ENCODE assay signal across 8 mouse cellular contexts in genomic region chr9:18473324-18474128, GRCm38 (mm10). TPM values are rescaled to one million over a fixed set of nuclear protein-coding genes. Genes with fewer than 3 reads are reported as not detected.
A peak's percentile ranks its signal among the peaks of the same experiment; 100 is the strongest.
DNase-seq lines count a peak whose midpoint lies in the region; ATAC-seq and TF ChIP-seq lines count a peak whose summit lies in the region.

No protein-coding gene starts in this region.

- no peaks in the 10 kb centered on the region for H3K4me1 ChIP-seq in cortical plate, adult 2 months (ENCODE audit: control insufficient read depth, insufficient read depth, low read length)
- H3K4me1 ChIP-seq in hindbrain, embryonic 16.5 days (ENCODE audit: control insufficient read depth, insufficient read depth, low read depth, low read length): no peaks in the 10 kb centered on the region; the same call in 1 of the 2 replicates

- no peaks in the 10 kb centered on the region for H3K9me3 ChIP-seq in hindbrain, embryonic 16.5 days (ENCODE audit: control insufficient read depth, low read length)

- H3K27me3 ChIP-seq in hindbrain, embryonic 16.5 days (replicated peaks; ENCODE audit: control insufficient read depth, insufficient read depth, low read length): no peaks in the 10 kb centered on the region

- peak overlapping the region; percentile 72 for H3K4me3 ChIP-seq in cortical plate, adult 2 months (ENCODE audit: insufficient read depth, low read length)
- peak overlapping the region; percentile 77 for H3K4me3 ChIP-seq in gastrocnemius, adult 2 months
- H3K4me3 ChIP-seq in hindbrain, embryonic 16.5 days (ENCODE audit: low read length): peak overlapping the region; percentile 59

- 4% methylated on average over 39 of the region's 39 CpGs for WGBS in hindbrain, embryonic 16.5 days

- peak; percentile 72 to 86 for DNase-seq in adrenal gland, adult (ENCODE audit: inconsistent age in 2 of 2, low spot score in 1 of 2)
- DNase-seq in gastrocnemius, adult 2 months: peak; percentile 77
- DNase-seq in left cerebral cortex, adult 11 months (ENCODE audit: low spot score): peak; percentile 28
- peak; percentile 75 for DNase-seq in lung, postnatal 36 days
- DNase-seq in retina, embryonic 14.5 days (ENCODE audit: low spot score): peak; percentile 87
- peak; percentile 75 to 79 for DNase-seq in thymus, postnatal 36 days

- no peak for TF ChIP-seq POLR2A in cortical plate, adult 2 months (IDR thresholded peaks at IDR 0.05; ENCODE audit: extremely low read depth, insufficient read depth, low read length)

- peaks cover 3% of the 10 kb centered on the region; the same call in 1 of the 2 replicates for H3K36me3 ChIP-seq in hindbrain, embryonic 16.5 days (ENCODE audit: control insufficient read depth, insufficient read depth, low read length)

- no peak for TF ChIP-seq CTCF in cortical plate, adult 2 months (IDR thresholded peaks at IDR 0.05; ENCODE audit: extremely low read depth, insufficient read depth, low read length)
- no peak; the same call in 1 of the 2 replicates for TF ChIP-seq CTCF in gastrocnemius, adult 2 months (IDR thresholded peaks at IDR 0.05)

- intact Hi-C loops in gastrocnemius, adult 2 months (cut with DNase I): loop anchor here (2.0 kb wide), 1 partner anchor 181 kb away; the partner anchor contains the start of gene Chordc1

- H3K4me2 ChIP-seq in hindbrain, embryonic 16.5 days (ENCODE audit: low read length): peak overlapping the region; percentile 81

- H3K9ac ChIP-seq in hindbrain, embryonic 16.5 days (ENCODE audit: low read depth, low read length): peak overlapping the region; percentile 73

- no peak overlapping the region for H3K27ac ChIP-seq in cortical plate, adult 2 months (ENCODE audit: insufficient read depth, low read length)
- peak overlapping the region; percentile 86 for H3K27ac ChIP-seq in gastrocnemius, adult 2 months
- peak overlapping the region; percentile 83 for H3K27ac ChIP-seq in hindbrain, embryonic 16.5 days (ENCODE audit: low read depth, low read length)

- peak; percentile 99 for ATAC-seq in hindbrain, embryonic 16.5 days

RNA-seq across cellular contexts. Expression of gene Zfp558, which starts 4.5 kb away (rescaled TPM):
- 1.4 and 1.6 TPM in 2 replicates for polyA plus RNA-seq in cortical plate, adult 2 months (2012; rRNA removed)
- under 1 TPM; 0.61 to 0.81 TPM for total RNA-seq in gastrocnemius, adult 2 months (2021)
- polyA plus RNA-seq in hindbrain, embryonic 16.5 days (2015; fragmentation: Nextera tagmentation; extraction: Ambion mirVana): 31.3 and 38.0 TPM in 2 replicates

RNA-seq across cellular contexts. Expression of gene Mbd3l1, which starts 4.6 kb away (rescaled TPM):
- polyA plus RNA-seq in cortical plate, adult 2 months (2012; rRNA removed): not detected in 2 replicates
- total RNA-seq in gastrocnemius, adult 2 months (2021): not detected
- not detected in 2 replicates for polyA plus RNA-seq in hindbrain, embryonic 16.5 days (2015; fragmentation: Nextera tagmentation; extraction: Ambion mirVana)

RNA-seq across cellular contexts. Expression of gene Mbd3l2, which starts 43.1 kb away (rescaled TPM):
- not detected in 2 replicates for polyA plus RNA-seq in cortical plate, adult 2 months (2012; rRNA removed)
- total RNA-seq in gastrocnemius, adult 2 months (2021): not detected
- polyA plus RNA-seq in hindbrain, embryonic 16.5 days (2015; fragmentation: Nextera tagmentation; extraction: Ambion mirVana): not detected in 2 replicates

Comparison
In these comparisons a context has a peak if more than half of its experiments do, and no peak if none do; other contexts are left out.
1. DNase-seq: peak in every context shown above with its lines; median percentile 87 in retina, embryonic 14.5 days; 79 in adrenal gland, adult; 77 in gastrocnemius, adult 2 months; 77 in thymus, postnatal 36 days; 75 in lung, postnatal 36 days; 28 in left cerebral cortex, adult 11 months.
2. RNA of gene Zfp558, which starts 4.5 kb away (polyA plus RNA-seq): 31.3 to 38.0 TPM in hindbrain, embryonic 16.5 days; 1.4 to 1.6 TPM in cortical plate, adult 2 months; every median in the first group is over 10 times any median in the second.
3. Peak in every context shown above with its lines, with median percentiles within 50 percentile points of each other: H3K4me3 ChIP-seq.